Mouse (Mus musculus) brain, embryonic 14.5 days (tissue): ENCODE measurements at regions not wholly inside any gene's neighbourhood (a gene's known extent, or its start where the extent isn't known, plus 50 kb on each side); places are given as distances from the start of the nearest gene placed in this dataset.

ENCODE experiments used
- CTCF ChIP-seq: fragments of 200-500 bp; IDR thresholded peaks from 2 replicates; pipeline ENCODE4 v1.5.1; 2012; ENCODE audit warnings: inconsistent platforms, mild to moderate bottlenecking, moderate library complexity, borderline replicate concordance; ENCODE audit not compliant: insufficient read depth, insufficient read length; ENCODE audit errors: extremely low read depth
- POLR2A ChIP-seq: fragments of 200-500 bp; IDR thresholded peaks from 2 replicates; pipeline ENCODE4 v1.6.1; 2012; ENCODE audit warnings: mild to moderate bottlenecking, inconsistent platforms, borderline replicate concordance; ENCODE audit not compliant: poor library complexity, insufficient read depth, insufficient read length, severe bottlenecking; ENCODE audit errors: extremely low read depth

GRCm38 (mm10) chr12:12039217-12039616, 222.7 kb upstream of the Fam49a start:
- TF ChIP-seq CTCF = no peak
- TF ChIP-seq POLR2A = no peak
